Mouse (Mus musculus): ENCODE measurements around the gene Cyfip2. TPM values are rescaled to one million over a fixed set of nuclear protein-coding genes. Genes with fewer than 3 reads are reported as not detected.

Cyfip2 gene
- polyA plus RNA-seq, 1 experiment from 2014 or later: 3.4 TPM

DNA sequence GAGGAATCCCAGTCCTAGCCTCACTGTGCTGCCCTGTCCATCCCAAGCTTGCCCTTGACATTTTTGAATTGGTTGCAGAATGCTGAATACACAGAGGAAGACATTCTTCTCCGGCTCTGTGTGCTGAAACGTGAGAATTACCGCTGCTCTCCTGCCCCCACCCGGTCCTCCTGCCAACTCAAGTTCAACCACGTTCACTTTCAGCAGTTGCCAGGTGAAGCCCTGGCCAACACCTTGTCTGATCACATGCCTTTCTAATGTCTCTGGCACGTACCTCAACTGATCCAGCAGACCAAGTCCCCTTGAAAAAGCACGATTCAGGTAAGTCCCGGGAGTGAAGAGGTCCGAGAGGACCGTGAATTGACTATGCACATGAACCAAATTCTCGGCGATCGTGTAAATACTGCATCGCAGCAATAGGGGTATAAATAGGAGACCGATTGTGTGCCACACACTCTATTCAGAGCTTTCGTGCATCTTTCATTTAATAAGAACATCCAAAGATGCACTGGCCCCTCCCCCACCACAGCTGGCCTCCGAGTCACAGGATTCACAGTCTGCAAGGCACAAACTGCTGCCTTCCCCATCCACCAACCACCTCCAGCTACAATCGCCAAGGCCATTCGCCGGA, 3.4 kb downstream of the Cyfip2 start:
- H3K4me2 ChIP-seq (replicated peaks; ENCODE audit: low read depth, low read length): no peak overlapping the region
- H3K9me3 ChIP-seq (ENCODE audit: low read length): no peaks in the 10 kb centered on the region
- no peaks in the 10 kb centered on the region for H3K36me3 ChIP-seq (ENCODE audit: insufficient read depth, low read length)
- no peaks in the 10 kb centered on the region for H3K27me3 ChIP-seq (replicated peaks; ENCODE audit: insufficient read depth, low read length)
- peak; percentile 50 for DNase-seq (ENCODE audit: low spot score)
- no peak overlapping the region for H3K27ac ChIP-seq (ENCODE audit: low read length)
- 0 out of 2 replicates have a peak, but pooled peaks cover 7% of the 10 kb centered on the region for H3K4me1 ChIP-seq (ENCODE audit: insufficient read depth, low read depth, low read length)
- ATAC-seq: peak; percentile 34; the same call in 1 of the 2 replicates
- 66% methylated on average over 20 of the region's 20 CpGs for WGBS
- no peak overlapping the region for H3K4me3 ChIP-seq (ENCODE audit: low read depth, low read length)
- TF ChIP-seq CTCF (IDR thresholded peaks at IDR 0.05) (0 out of 2 replicates have a peak, but pooled peaks have one; percentile 10), EP300 (IDR thresholded peaks at IDR 0.05) (no peak)
- no peak overlapping the region for H3K9ac ChIP-seq (replicated peaks; ENCODE audit: low read depth)

DNA sequence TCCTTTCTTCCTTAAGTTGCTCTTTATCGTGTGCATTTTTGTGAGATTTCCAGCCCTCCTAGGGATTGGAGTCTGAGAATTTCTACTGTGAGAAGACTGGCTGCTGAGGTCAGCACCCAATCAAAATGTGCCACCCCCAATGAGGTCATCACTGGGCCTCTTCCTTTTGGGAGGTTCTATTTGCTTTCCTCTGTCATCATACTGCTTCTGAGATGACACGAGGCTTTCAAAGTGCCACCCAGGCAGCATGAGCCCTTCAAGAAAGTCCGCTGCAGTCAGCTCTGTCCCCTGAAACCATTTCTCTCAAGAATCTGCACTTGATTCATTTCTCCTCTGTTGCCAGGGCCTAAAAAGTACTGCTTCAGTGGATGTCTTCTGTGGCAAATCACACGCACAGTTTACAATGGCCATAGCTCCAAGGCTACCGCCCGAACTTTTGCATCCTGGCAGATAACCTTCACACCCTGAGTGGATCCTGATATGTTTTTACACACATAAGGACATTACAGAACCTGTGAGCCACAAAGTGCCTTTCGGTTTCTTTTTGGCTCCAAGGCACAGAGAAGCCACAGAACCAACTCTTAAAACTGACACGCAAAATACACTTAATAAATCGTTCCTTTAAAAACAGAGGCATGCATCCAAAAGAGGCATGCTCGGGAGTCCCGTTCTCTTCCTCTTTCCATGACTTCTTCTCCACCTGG, 4.2 kb downstream of the Cyfip2 start:
- Histone ChIP-seq H3K4me1 (ENCODE audit: insufficient read depth, low read depth, low read length) (0 out of 2 replicates have a peak, but pooled peaks cover 7% of the 10 kb centered on the region), H3K9me3 (ENCODE audit: low read length) (no peaks in the 10 kb centered on the region), H3K27me3 (replicated peaks; ENCODE audit: insufficient read depth, low read length) (no peaks in the 10 kb centered on the region), H3K27ac (ENCODE audit: low read length) (no peak overlapping the region), H3K36me3 (ENCODE audit: insufficient read depth, low read length) (no peaks in the 10 kb centered on the region), H3K9ac (replicated peaks; ENCODE audit: low read depth) (no peak overlapping the region), H3K4me2 (replicated peaks; ENCODE audit: low read depth, low read length) (no peak overlapping the region), H3K4me3 (ENCODE audit: low read depth, low read length) (no peak overlapping the region)
- no peak for ATAC-seq
- 66% methylated on average over 11 of the region's 11 CpGs for WGBS
- TF ChIP-seq EP300 (IDR thresholded peaks at IDR 0.05): no peak
- no peak for TF ChIP-seq CTCF (IDR thresholded peaks at IDR 0.05)
- DNase-seq (ENCODE audit: low spot score): no peak

DNA sequence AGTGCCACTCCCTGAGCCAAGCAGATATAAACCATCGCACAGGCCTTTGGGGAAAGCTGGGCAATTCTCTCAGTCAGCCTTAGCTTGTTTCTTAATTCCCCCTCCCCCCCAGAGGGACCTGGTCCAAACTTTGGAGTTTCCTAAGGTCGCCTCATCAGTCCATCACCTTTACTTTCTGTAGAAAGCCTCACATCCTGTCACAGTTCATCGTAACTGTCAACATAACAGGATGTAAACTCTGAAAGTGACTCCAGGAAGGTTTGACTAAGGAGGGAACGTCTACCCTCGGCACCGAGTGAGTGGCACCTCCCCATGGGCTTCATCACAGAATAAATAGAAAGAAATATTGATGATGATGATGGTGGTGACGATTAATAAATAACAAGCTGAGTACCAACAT, 4.9 kb downstream of the Cyfip2 start:
- 74% methylated on average over 7 of the region's 7 CpGs for WGBS
- H3K4me3 ChIP-seq (ENCODE audit: low read depth, low read length): no peak overlapping the region
- TF ChIP-seq CTCF (IDR thresholded peaks at IDR 0.05): no peak
- TF ChIP-seq EP300 (IDR thresholded peaks at IDR 0.05): no peak

DNA sequence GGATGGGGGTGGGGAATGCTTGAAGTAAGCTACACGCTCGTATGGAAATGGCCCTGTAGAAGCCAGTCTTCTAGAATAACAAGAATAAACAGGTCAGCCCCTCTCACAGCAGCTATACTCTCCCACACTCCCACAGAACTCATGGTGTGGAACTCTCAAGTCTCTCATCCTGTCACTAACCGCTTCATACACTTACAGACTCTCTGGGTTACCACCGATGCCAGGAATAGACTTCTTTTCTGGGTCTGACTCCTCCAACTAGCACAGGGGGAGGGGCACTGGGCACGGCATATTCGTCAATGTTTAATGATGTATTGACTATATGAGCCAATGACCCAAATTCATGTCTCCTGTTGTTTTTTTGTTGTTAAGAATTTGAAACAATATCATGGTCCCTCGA, 5.9 kb downstream of the Cyfip2 start:
- H3K4me2 ChIP-seq (replicated peaks; ENCODE audit: low read depth, low read length): no peak overlapping the region
- H3K27ac ChIP-seq (ENCODE audit: low read length): no peak overlapping the region
- ATAC-seq: no peak
- no peaks in the 10 kb centered on the region for H3K27me3 ChIP-seq (replicated peaks; ENCODE audit: insufficient read depth, low read length)
- H3K36me3 ChIP-seq (ENCODE audit: insufficient read depth, low read length): no peaks in the 10 kb centered on the region
- TF ChIP-seq CTCF (IDR thresholded peaks at IDR 0.05) (no peak), EP300 (IDR thresholded peaks at IDR 0.05) (no peak)
- 0 out of 2 replicates have a peak, but pooled peaks cover 6% of the 10 kb centered on the region for H3K4me1 ChIP-seq (ENCODE audit: insufficient read depth, low read depth, low read length)
- DNase-seq (ENCODE audit: low spot score): no peak
- WGBS: 80% methylated on average over 7 of the region's 7 CpGs
- no peaks in the 10 kb centered on the region for H3K9me3 ChIP-seq (ENCODE audit: low read length)
- H3K9ac ChIP-seq (replicated peaks; ENCODE audit: low read depth): no peak overlapping the region
- no peak overlapping the region for H3K4me3 ChIP-seq (ENCODE audit: low read depth, low read length)

More for the DNA sequence above, 4.9 kb downstream of the Cyfip2 start:
- no peak overlapping the region for H3K4me2 ChIP-seq (replicated peaks; ENCODE audit: low read depth, low read length)
- no peak overlapping the region for H3K27ac ChIP-seq (ENCODE audit: low read length)
- H3K9me3 ChIP-seq (ENCODE audit: low read length): no peaks in the 10 kb centered on the region
- H3K36me3 ChIP-seq (ENCODE audit: insufficient read depth, low read length): no peaks in the 10 kb centered on the region
- H3K4me1 ChIP-seq (ENCODE audit: insufficient read depth, low read depth, low read length): 0 out of 2 replicates have a peak, but pooled peaks cover 7% of the 10 kb centered on the region
- ATAC-seq (no peak), DNase-seq (ENCODE audit: low spot score) (no peak)
- no peak overlapping the region for H3K9ac ChIP-seq (replicated peaks; ENCODE audit: low read depth)
- H3K27me3 ChIP-seq (replicated peaks; ENCODE audit: insufficient read depth, low read length): no peaks in the 10 kb centered on the region

DNA sequence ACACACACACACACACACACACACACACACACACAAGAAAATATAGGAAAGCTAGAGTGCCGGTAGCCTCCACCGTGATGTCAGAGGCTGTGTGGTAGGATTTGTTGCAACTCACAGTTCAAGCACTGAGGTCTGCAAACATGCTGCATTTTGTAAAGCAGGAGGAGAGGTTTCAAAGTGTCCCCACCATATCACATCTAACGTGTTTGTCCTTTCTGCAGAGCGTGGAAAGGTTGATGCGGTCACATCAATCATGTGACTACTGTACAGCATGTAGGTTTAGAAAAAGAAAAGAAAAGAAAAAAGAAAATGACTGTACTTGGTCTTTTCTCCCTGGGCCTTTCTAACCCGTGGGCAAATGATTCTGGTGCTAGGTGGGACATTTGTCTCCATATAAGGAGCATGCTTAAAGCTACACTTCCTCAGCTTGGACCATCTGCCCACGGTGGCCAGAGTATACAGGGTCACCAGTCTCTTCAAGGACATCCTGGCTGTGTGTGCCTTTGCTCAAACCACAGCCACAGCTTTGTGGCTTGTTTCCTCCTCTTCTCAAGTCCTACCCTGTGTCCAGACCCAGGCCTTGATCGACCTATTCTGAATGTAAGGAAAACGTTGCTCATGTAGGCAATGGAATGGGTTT, 6.7 kb downstream of the Cyfip2 start:
- no peak overlapping the region for H3K9ac ChIP-seq (replicated peaks; ENCODE audit: low read depth)
- WGBS: 71% methylated on average over 9 of the region's 9 CpGs
- H3K4me1 ChIP-seq (ENCODE audit: insufficient read depth, low read depth, low read length): no peaks in the 10 kb centered on the region
- H3K4me2 ChIP-seq (replicated peaks; ENCODE audit: low read depth, low read length): no peak overlapping the region
- TF ChIP-seq CTCF (IDR thresholded peaks at IDR 0.05) (no peak), EP300 (IDR thresholded peaks at IDR 0.05) (no peak)
- no peak for DNase-seq (ENCODE audit: low spot score)
- ATAC-seq: no peak
- no peaks in the 10 kb centered on the region for H3K36me3 ChIP-seq (ENCODE audit: insufficient read depth, low read length)
- no peak overlapping the region for H3K4me3 ChIP-seq (ENCODE audit: low read depth, low read length)
- no peaks in the 10 kb centered on the region for H3K9me3 ChIP-seq (ENCODE audit: low read length)
- H3K27me3 ChIP-seq (replicated peaks; ENCODE audit: insufficient read depth, low read length): no peaks in the 10 kb centered on the region
- H3K27ac ChIP-seq (ENCODE audit: low read length): no peak overlapping the region
